Mouse (Mus musculus) urinary bladder, postnatal 25 days (tissue): ENCODE measurements around the gene Gpr83.

Source experiments
- DNase-seq: peaks from one replicate; pipeline ENCODE4 v3.0.0; 2022; ENCODE audit warnings: low spot score

Gene Gpr83

GRCm38 (mm10) chr9:14904741-14905475, 44.9 kb downstream of the Gpr83 start:
- no peak for DNase-seq

DNA sequence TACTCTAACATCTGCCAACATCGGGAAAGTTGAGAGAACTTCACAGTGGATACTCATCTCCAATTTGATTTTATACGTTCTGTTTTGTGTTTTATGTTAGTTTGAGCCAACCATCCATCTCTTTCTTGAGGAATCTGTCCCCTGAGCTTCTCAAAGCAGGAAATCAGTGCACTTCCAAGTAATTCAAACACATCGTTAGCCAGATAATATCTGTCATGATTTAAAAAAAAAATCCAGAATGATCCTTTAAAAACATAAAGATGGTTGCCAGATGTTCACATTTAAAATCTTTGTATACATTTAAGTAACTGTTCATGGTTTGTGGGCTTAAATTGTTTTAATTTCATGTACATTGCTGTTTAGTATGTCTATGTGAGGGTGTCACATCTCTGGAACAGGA, 45.9 kb downstream of the Gpr83 start:
- no peak for DNase-seq

DNA sequence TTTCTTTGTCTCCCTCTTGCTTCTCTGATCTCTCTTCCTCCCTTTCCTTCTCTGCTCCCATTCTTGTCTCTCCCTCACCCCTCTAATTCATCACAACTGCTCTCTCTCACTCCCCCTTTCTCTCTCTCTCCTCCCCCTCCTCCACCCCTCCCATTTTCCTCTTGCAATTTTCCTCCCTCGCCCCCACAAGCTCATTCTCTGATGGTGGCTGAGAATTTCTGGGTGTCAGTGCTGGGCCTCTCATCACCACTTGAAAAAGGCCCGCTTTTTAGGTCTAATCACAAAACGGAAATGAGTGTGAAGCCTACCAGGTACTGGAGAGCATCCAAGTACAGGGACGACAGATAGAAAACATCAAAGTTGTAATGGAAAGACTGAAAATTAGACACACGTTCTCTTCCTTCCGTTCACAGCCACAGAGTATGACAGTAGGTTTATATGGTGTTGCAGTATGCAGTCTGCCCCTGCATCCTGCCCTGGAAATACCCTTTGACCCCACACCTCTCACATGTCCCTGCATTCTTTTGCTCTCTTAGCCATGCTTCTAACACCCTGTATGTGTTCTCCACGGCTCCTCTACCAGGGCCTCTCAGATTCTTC, 47.9 kb downstream of the Gpr83 start:
- DNase-seq: no peak

DNA sequence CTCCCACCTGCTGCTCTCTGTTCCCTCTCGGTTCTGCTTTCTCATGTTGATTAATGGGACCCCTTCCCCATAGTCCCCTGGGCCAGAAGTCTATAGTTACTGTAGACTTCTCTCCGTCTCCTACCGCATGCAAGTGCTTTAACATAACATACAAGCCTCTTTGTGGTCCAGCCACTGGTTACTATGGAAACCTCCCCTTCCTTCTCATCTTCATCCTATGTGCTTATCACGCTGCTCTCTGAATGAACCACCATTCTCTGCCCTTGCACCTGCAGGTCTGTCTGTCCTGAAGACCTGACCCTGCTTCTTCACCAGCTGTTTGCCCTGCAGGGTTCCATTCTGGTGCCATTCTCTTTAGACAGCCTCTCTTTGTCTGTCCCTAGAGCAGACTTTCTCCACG, 50.0 kb downstream of the Gpr83 start:
- DNase-seq: no peak

DNA sequence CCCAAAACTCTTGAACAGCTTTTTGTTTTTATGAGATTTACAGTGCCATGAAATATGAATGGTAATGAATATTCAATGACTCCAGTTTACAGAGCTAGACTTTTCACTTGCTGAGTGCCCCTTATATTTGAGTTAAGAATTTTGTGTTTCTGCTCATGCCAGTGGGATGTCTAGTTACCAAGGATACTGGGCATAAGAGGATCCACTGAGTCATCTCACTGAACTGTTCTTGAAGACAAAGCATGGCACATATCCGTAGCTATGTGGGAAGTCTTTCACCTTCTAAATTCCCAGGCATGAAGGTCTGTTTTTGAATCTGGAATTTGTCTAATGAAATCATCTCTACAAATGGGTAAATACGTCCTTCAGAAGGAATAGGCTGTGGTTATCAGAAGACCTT, 52.0 kb downstream of the Gpr83 start:
- DNase-seq: no peak

GRCm38 (mm10) chr9:14917661-14918060, 57.7 kb downstream of the Gpr83 start:
- DNase-seq: no peak

DNA sequence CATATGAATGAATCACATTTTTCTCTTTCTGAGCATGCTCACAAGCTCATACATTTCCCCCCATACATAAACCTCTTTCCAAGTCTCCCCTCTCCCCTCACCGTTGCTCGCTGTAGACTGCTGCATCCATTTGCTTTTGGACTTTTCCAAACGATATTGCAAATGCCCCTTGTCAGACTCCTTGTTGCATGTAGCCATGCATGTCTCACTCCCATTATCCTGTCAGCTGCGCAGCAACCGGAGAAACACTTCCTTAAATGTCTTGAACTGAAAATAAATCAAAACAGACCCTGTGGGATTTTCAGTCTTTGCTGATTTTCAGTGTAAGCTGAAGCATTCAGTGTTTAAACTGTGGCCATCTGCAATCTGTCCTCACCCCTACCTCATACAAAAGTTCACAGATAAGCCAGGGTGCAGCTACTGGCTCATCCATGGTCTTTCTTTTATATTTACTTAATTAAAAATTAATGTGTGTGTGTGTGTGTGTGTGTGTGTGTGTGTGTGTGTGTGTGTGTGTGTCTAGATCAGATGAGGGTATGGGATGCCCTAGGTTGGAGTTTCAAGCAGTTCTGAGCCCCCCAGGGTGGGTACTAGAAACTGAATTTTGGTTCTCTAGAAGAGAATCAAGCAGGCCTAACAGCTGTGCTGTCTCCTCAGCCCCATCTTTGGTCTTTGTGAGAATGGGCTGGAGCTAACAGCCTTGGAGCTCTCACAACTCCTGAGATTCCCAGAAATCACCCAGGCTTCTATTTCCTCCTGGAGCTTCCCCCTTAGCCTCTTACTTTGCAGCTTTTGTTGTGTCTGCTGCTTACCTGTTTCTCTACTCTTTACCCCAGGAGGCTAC, 59.0 kb downstream of the Gpr83 start:
- no peak for DNase-seq
